Mouse (Mus musculus): ENCODE data around the gene Babam2.

DNA sequence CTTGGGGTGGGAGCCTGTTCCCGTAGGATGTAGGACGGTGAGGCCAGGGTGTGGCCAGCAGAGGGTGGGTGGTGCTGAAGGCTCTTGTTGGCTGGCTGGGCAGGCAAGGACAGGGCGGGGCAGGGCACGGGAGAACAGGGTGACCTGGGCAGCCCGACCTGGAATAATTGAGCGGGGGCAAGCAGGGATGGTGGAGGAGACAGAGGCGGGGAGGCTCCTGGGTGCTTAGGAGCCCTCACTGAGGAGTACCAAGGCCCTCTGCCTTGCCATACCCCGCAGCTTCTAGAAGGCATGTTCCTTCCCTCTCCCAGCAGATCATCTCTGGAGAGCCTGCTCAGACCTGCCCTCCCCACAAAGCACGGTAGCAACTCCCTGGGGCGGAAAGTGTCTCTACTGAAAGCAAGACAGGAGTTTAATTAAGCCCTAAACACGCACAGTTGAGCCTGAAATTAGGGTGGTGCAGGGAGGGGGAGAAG, 423.5 kb downstream of the Babam2 start:
- TF ChIP-seq CTCF (IDR thresholded peaks at IDR 0.05; ENCODE audit: low read depth, low read length) (no peak), EP300 (IDR thresholded peaks at IDR 0.05; ENCODE audit: insufficient read depth, low read depth, low read length) (no peak), POLR2A (IDR thresholded peaks at IDR 0.05; ENCODE audit: insufficient read depth, low read length) (no peak)
